Mouse (Mus musculus) cerebellum, adult (tissue): Measurements from ENCODE around the gene Ddi1.
"Not testable (repeated sequence)": the region's sequence is repeated elsewhere in the genome, so short reads cannot be mapped to it uniquely, and the experiment has no call there.

Source experiments
- ATAC-seq: cut with Nextera tagmentation; 2 replicates; pipeline ENCODE4 v1.9.2; 2017; ENCODE audit warnings: mild to moderate bottlenecking, moderate library complexity, mixed read lengths; ENCODE audit not compliant: insufficient number of reproducible peaks, low FRiP score, low TSS enrichment

Gene Ddi1

GRCm38 (mm10) chr9:6269796-6270280 lies at the start of gene Ddi1:
Gene Ddi1 (minus strand): TSS chr9:6269846.
- ATAC-seq: no peak

GRCm38 (mm10) chr9:6317114-6317513 lies 47.5 kb upstream of the Ddi1 start:
- ATAC-seq: no peak

GRCm38 (mm10) chr9:6305847-6306246 lies 36.2 kb upstream of the Ddi1 start:
- ATAC-seq: no peak

- no peak for ATAC-seq
Observed at GRCm38 (mm10) chr9:6304590-6304989, 34.9 kb upstream of the Ddi1 start.

GRCm38 (mm10) chr9:6302050-6302449 lies 32.4 kb upstream of the Ddi1 start:
- no peak for ATAC-seq

- ATAC-seq: no peak
Observed at GRCm38 (mm10) chr9:6298547-6298946, 28.9 kb upstream of the Ddi1 start.

GRCm38 (mm10) chr9:6289211-6289696 lies 19.6 kb upstream of the Ddi1 start:
- no peak for ATAC-seq

GRCm38 (mm10) chr9:6286770-6287169 lies 17.1 kb upstream of the Ddi1 start:
- no peak for ATAC-seq

- no peak for ATAC-seq
Observed at GRCm38 (mm10) chr9:6277526-6277925, 7.9 kb upstream of the Ddi1 start.

GRCm38 (mm10) chr9:6276395-6276794 lies 6.7 kb upstream of the Ddi1 start:
- ATAC-seq: no peak

- ATAC-seq: no peak
Observed at GRCm38 (mm10) chr9:6264820-6265219, 4.8 kb downstream of the Ddi1 start.

GRCm38 (mm10) chr9:6257072-6257471 lies 12.6 kb downstream of the Ddi1 start:
- ATAC-seq: no peak

GRCm38 (mm10) chr9:6251990-6252389 lies 17.7 kb downstream of the Ddi1 start:
- no peak for ATAC-seq

- ATAC-seq: no peak
Observed at GRCm38 (mm10) chr9:6250320-6250719, 19.3 kb downstream of the Ddi1 start.

GRCm38 (mm10) chr9:6235982-6236381 lies 33.7 kb downstream of the Ddi1 start:
- not testable (repeated sequence) for ATAC-seq

- no peak for ATAC-seq
Observed at GRCm38 (mm10) chr9:6217505-6217904, 52.1 kb downstream of the Ddi1 start.

GRCm38 (mm10) chr9:6212862-6213261 lies 56.8 kb downstream of the Ddi1 start:
- no peak for ATAC-seq
